Mouse (Mus musculus): ENCODE data around the gene Slc25a35. TPM values are rescaled to one million over a fixed set of nuclear protein-coding genes. Genes with fewer than 3 reads are reported as not detected.
"Not testable (repeated sequence)": the region's sequence is repeated elsewhere in the genome, so short reads cannot be mapped to it uniquely, and the experiment has no call there.

Gene Slc25a35
- polyA plus RNA-seq, 1 experiment from 2014 or later: 3.0 TPM

DNA sequence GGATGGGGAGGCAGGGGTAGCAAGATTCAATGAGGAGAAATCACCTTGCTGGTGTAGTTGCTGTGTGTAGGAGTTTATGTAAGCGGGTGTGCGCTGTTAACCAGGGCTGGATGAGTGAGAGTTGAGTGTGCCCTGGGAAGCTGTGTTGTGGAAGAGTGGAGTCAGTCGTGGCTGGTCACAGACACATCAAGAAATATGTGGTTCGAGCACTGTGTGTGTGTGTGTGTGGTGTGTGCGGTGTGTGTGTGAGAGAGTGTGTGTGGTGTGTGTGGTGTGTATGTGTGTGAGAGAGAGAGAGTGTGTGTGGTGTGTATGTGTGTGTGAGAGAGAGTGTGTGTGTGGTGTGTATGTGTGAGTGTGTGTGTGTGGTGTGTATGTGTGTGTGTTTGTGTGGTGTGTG, 12.5 kb upstream of the Slc25a35 start:
- DNase-seq (ENCODE audit: low spot score): no peak
- Histone ChIP-seq H3K36me3 (ENCODE audit: control insufficient read depth, insufficient read depth, low read length) (no peaks in the 10 kb centered on the region), H3K4me2 (ENCODE audit: low read depth, severe bottlenecking) (peak overlapping the region; percentile 58), H3K9ac (ENCODE audit: low read length) (no peak overlapping the region), H3K27me3 (ENCODE audit: control insufficient read depth, insufficient read depth, low read length) (peaks cover 38% of the 10 kb centered on the region), H3K9me3 (ENCODE audit: control insufficient read depth, low read length) (no peaks in the 10 kb centered on the region), H3K4me3 (ENCODE audit: low read depth, low read length) (no peak overlapping the region; the same call in 1 of the 2 replicates), H3K27ac (replicated peaks; ENCODE audit: low read depth, low read length) (no peak overlapping the region), H3K4me1 (ENCODE audit: control insufficient read depth, insufficient read depth, low read length) (0 out of 2 replicates have a peak, but pooled peaks cover 7% of the 10 kb centered on the region)
- no peak for ATAC-seq (ENCODE audit: insufficient number of reproducible peaks, low FRiP score, low TSS enrichment, low read depth)
- 76% methylated on average over 5 of the region's 5 CpGs for WGBS

DNA sequence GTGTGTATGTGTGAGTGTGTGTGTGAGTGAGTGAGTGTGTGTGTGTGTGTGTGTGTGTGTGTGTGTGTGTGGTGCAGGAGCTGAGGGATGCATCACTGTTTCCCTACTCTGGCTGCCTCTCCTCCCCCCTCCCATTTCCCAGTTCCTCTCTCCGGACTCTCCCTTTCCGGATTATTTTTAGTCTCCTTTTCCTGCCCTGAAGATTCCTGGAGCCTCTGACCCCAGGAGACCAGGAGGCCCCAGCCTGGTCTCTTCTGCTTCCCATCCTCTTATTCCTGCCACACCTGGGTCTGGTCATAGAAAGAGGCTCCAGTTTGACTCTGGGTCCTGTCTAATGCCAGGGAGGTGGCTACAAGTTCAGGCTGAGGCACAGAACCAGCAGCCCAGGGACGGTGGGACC, 11.8 kb upstream of the Slc25a35 start:
- Histone ChIP-seq H3K4me3 (ENCODE audit: low read depth, low read length) (0 out of 2 replicates have a peak overlapping the region, but pooled peaks have one; percentile 1), H3K9me3 (ENCODE audit: control insufficient read depth, low read length) (no peaks in the 10 kb centered on the region), H3K4me1 (ENCODE audit: control insufficient read depth, insufficient read depth, low read length) (0 out of 2 replicates have a peak, but pooled peaks cover 7% of the 10 kb centered on the region), H3K27ac (replicated peaks; ENCODE audit: low read depth, low read length) (no peak overlapping the region; the same call in 1 of the 2 replicates), H3K4me2 (ENCODE audit: low read depth, severe bottlenecking) (peak overlapping the region; percentile 24), H3K36me3 (ENCODE audit: control insufficient read depth, insufficient read depth, low read length) (no peaks in the 10 kb centered on the region), H3K27me3 (ENCODE audit: control insufficient read depth, insufficient read depth, low read length) (peaks cover 37% of the 10 kb centered on the region), H3K9ac (ENCODE audit: low read length) (no peak overlapping the region)
- 59% methylated on average over 3 of the region's 3 CpGs for WGBS
- ATAC-seq (ENCODE audit: insufficient number of reproducible peaks, low FRiP score, low TSS enrichment, low read depth): no peak
- no peak for DNase-seq (ENCODE audit: low spot score)

DNA sequence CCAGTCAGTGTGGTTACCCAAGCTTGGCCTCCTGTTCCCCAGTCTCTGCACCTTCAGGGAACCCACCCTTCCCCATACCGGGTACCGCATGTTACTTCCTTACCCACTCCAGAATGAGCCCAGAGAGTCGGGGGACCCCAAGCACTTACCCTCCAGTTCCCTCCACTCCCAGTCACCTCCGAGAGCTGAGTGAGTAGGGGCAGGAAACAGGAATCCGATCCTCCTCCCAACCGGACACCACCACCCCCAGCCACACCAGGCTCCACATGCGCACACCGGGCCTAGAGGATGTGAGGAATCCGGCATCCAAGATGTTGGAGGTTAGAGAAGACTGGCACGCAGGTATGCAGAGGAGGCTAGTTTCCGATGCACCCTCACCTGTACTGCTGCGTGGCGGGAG, 11.2 kb upstream of the Slc25a35 start:
- no peaks in the 10 kb centered on the region for H3K9me3 ChIP-seq (ENCODE audit: control insufficient read depth, low read length)
- H3K4me1 ChIP-seq (ENCODE audit: control insufficient read depth, insufficient read depth, low read length): 0 out of 2 replicates have a peak, but pooled peaks cover 7% of the 10 kb centered on the region
- H3K27ac ChIP-seq (replicated peaks; ENCODE audit: low read depth, low read length): no peak overlapping the region
- 0 out of 2 replicates have a peak overlapping the region, but pooled peaks have one; percentile 3 for H3K4me3 ChIP-seq (ENCODE audit: low read depth, low read length)
- ATAC-seq (ENCODE audit: insufficient number of reproducible peaks, low FRiP score, low TSS enrichment, low read depth): no peak
- H3K36me3 ChIP-seq (ENCODE audit: control insufficient read depth, insufficient read depth, low read length): no peaks in the 10 kb centered on the region
- DNase-seq (ENCODE audit: low spot score): peak; percentile 29
- peaks cover 33% of the 10 kb centered on the region for H3K27me3 ChIP-seq (ENCODE audit: control insufficient read depth, insufficient read depth, low read length)
- peak overlapping the region; percentile 24 for H3K4me2 ChIP-seq (ENCODE audit: low read depth, severe bottlenecking)
- 0 out of 2 replicates have a peak overlapping the region, but pooled peaks have one; percentile 22 for H3K9ac ChIP-seq (ENCODE audit: low read length)
- whole genome bisulfite sequencing: 27% methylated on average over 13 of the region's 13 CpGs

DNA sequence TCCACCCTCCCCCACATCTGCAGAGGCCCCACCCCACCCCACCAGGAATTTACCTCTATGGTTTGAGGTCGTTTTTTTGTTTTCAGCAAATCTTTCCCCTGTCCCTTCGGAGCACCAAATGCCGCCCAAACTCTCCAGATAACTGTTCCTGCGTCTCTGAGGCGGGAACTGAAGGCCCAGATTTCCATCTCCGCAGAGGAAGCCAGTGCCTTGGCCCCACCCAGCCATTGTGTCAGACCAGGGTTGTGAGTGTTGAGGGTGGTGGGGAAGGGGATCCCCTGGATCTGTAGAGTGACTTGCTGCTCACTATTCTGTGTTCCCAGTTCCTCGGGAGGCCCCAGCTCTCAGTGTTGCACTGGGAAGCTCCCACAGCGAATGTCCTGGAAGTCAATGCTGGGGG, 10.6 kb upstream of the Slc25a35 start, which contains the start of gene Arhgef15:
Arhgef15 (minus strand) TSS at position 173 of the 400 bp plus-strand sequence.
- 0 out of 2 replicates have a peak, but pooled peaks cover 7% of the 10 kb centered on the region for H3K4me1 ChIP-seq (ENCODE audit: control insufficient read depth, insufficient read depth, low read length)
- DNase-seq (ENCODE audit: low spot score) (no peak), ATAC-seq (ENCODE audit: insufficient number of reproducible peaks, low FRiP score, low TSS enrichment, low read depth) (no peak)
- no peaks in the 10 kb centered on the region for H3K9me3 ChIP-seq (ENCODE audit: control insufficient read depth, low read length)
- H3K27ac ChIP-seq (replicated peaks; ENCODE audit: low read depth, low read length): peak within 1 kb of the TSS; percentile 39; the same call in 1 of the 2 replicates
- H3K27me3 ChIP-seq (ENCODE audit: control insufficient read depth, insufficient read depth, low read length): peaks cover 29% of the 10 kb centered on the region
- no peaks in the 10 kb centered on the region for H3K36me3 ChIP-seq (ENCODE audit: control insufficient read depth, insufficient read depth, low read length)
- H3K4me2 ChIP-seq (ENCODE audit: low read depth, severe bottlenecking): peak within 1 kb of the TSS; percentile 24
- 39% methylated on average over 8 of the region's 8 CpGs for WGBS
- H3K9ac ChIP-seq (ENCODE audit: low read length): 0 out of 2 replicates have a peak within 1 kb of the TSS, but pooled peaks have one; percentile 22
- H3K4me3 ChIP-seq (ENCODE audit: low read depth, low read length): 0 out of 2 replicates have a peak within 1 kb of the TSS, but pooled peaks have one; percentile 3

DNA sequence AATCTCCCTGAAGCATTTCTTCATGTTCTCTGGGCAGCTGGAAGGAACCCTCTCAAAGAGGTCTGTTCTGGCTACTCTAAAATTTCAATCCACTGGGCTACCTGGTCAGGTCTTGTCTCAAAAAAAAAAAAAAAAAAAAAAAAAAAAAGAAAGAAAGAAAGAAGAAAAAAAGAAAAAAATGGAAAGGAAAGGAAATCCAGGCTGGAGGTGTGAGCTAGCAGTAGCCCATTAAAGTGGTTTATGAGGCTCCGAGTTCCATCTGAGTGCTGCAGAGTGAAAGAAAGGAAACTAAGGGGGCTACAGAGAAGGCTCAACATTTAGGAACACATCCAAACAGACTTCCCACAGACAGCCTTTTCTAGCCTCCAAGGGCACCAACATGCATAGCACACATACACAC, 10.0 kb upstream of the Slc25a35 start:
- no peaks in the 10 kb centered on the region for H3K9me3 ChIP-seq (ENCODE audit: control insufficient read depth, low read length)
- 56% methylated on average over 1 of the region's 1 CpGs for WGBS
- H3K9ac ChIP-seq (ENCODE audit: low read length): no peak overlapping the region
- H3K4me1 ChIP-seq (ENCODE audit: control insufficient read depth, insufficient read depth, low read length): 0 out of 2 replicates have a peak, but pooled peaks cover 7% of the 10 kb centered on the region
- no peak for DNase-seq (ENCODE audit: low spot score)
- no peak overlapping the region for H3K4me3 ChIP-seq (ENCODE audit: low read depth, low read length)
- H3K27me3 ChIP-seq (ENCODE audit: control insufficient read depth, insufficient read depth, low read length): peaks cover 29% of the 10 kb centered on the region
- no peak overlapping the region for H3K4me2 ChIP-seq (ENCODE audit: low read depth, severe bottlenecking)
- no peaks in the 10 kb centered on the region for H3K36me3 ChIP-seq (ENCODE audit: control insufficient read depth, insufficient read depth, low read length)
- no peak overlapping the region for H3K27ac ChIP-seq (replicated peaks; ENCODE audit: low read depth, low read length)
- no peak for ATAC-seq (ENCODE audit: insufficient number of reproducible peaks, low FRiP score, low TSS enrichment, low read depth)

DNA sequence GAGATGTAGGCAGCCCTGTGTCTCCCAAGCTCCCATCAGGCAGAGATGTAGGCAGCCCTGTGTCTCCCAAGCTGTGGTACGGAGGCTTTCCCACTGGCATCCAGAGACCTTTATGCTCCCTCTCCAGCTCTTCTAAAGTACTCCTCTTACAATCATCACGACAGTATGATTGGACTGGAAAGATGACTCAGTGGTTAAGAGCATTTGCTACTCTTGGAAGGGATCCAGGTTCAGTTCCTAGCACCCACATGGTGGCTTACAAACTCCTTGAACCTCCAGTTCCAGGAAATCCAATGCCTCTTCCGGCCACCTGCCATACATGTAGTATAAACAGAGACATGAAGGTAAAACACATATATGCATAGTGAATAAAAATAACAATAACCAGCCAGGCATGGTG, 6.3 kb upstream of the Slc25a35 start:
- no peak for ATAC-seq (ENCODE audit: insufficient number of reproducible peaks, low FRiP score, low TSS enrichment, low read depth)
- DNase-seq (ENCODE audit: low spot score): no peak
- Histone ChIP-seq H3K4me3 (ENCODE audit: low read depth, low read length) (no peak overlapping the region), H3K9ac (ENCODE audit: low read length) (no peak overlapping the region), H3K4me2 (ENCODE audit: low read depth, severe bottlenecking) (no peak overlapping the region), H3K9me3 (ENCODE audit: control insufficient read depth, low read length) (no peaks in the 10 kb centered on the region), H3K4me1 (ENCODE audit: control insufficient read depth, insufficient read depth, low read length) (0 out of 2 replicates have a peak, but pooled peaks cover 3% of the 10 kb centered on the region), H3K36me3 (ENCODE audit: control insufficient read depth, insufficient read depth, low read length) (no peaks in the 10 kb centered on the region), H3K27ac (replicated peaks; ENCODE audit: low read depth, low read length) (no peak overlapping the region), H3K27me3 (ENCODE audit: control insufficient read depth, insufficient read depth, low read length) (no peaks in the 10 kb centered on the region; the same call in 1 of the 2 replicates)
- WGBS: 82% methylated on average over 3 of the region's 3 CpGs

DNA sequence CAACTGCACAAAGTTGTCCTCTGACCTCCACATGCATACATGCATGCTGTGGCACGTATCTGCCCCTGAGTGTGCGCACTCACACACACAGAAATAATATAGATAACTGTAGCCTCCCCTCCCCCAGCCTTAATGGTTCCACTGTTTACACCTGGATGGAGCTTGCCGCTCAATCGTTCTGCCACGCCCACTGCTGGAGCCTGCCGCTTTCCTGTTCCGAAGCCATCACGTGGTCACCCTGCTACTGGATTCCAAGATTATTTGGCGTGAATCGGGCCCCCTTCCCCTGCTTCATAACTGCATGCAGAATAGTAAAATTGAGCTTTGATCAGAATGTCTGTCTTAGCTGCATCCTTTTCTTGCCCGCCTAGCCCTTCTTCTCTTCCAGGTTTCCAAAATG, 5.8 kb upstream of the Slc25a35 start:
- DNase-seq (ENCODE audit: low spot score); H3K4me2 ChIP-seq (ENCODE audit: low read depth, severe bottlenecking); H3K27me3 ChIP-seq (ENCODE audit: control insufficient read depth, insufficient read depth, low read length); H3K9ac ChIP-seq (ENCODE audit: low read length); H3K27ac ChIP-seq (replicated peaks; ENCODE audit: low read depth, low read length); H3K36me3 ChIP-seq (ENCODE audit: control insufficient read depth, insufficient read depth, low read length); H3K4me1 ChIP-seq (ENCODE audit: control insufficient read depth, insufficient read depth, low read length); ATAC-seq (ENCODE audit: insufficient number of reproducible peaks, low FRiP score, low TSS enrichment, low read depth); H3K4me3 ChIP-seq (ENCODE audit: low read depth, low read length); H3K9me3 ChIP-seq (ENCODE audit: control insufficient read depth, low read length): not testable (repeated sequence)
- WGBS: 22% methylated on average over 11 of the region's 11 CpGs

DNA sequence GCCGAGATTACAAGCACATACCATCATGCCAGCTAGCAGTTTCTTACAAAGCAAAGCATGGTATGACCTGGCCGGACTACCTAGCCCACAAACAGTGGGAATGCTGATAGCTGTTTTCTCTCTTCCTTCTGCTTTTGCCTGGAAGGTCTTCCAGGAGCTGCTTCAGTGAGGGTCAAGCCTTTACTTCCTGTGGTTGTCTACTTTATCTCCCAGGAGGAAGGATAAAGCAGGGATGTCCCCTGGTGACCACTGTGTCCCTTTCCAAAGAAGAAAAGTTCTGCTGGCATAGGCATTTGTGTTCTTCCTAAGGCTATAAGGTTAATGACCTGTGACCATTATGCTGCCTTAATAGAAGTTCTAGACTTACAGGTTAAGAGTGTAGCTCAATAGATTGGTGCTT, 4.5 kb upstream of the Slc25a35 start:
- ATAC-seq (ENCODE audit: insufficient number of reproducible peaks, low FRiP score, low TSS enrichment, low read depth) (no peak), DNase-seq (ENCODE audit: low spot score) (no peak)
- 0 out of 2 replicates have a peak, but pooled peaks cover 3% of the 10 kb centered on the region for H3K4me1 ChIP-seq (ENCODE audit: control insufficient read depth, insufficient read depth, low read length)
- no peak overlapping the region for H3K4me3 ChIP-seq (ENCODE audit: low read depth, low read length)
- WGBS: 91% methylated on average over 2 of the region's 2 CpGs
- no peak overlapping the region for H3K9ac ChIP-seq (ENCODE audit: low read length)
- H3K9me3 ChIP-seq (ENCODE audit: control insufficient read depth, low read length): no peaks in the 10 kb centered on the region
- H3K27me3 ChIP-seq (ENCODE audit: control insufficient read depth, insufficient read depth, low read length): no peaks in the 10 kb centered on the region
- H3K36me3 ChIP-seq (ENCODE audit: control insufficient read depth, insufficient read depth, low read length): no peaks in the 10 kb centered on the region
- H3K27ac ChIP-seq (replicated peaks; ENCODE audit: low read depth, low read length): no peak overlapping the region
- H3K4me2 ChIP-seq (ENCODE audit: low read depth, severe bottlenecking): no peak overlapping the region

DNA sequence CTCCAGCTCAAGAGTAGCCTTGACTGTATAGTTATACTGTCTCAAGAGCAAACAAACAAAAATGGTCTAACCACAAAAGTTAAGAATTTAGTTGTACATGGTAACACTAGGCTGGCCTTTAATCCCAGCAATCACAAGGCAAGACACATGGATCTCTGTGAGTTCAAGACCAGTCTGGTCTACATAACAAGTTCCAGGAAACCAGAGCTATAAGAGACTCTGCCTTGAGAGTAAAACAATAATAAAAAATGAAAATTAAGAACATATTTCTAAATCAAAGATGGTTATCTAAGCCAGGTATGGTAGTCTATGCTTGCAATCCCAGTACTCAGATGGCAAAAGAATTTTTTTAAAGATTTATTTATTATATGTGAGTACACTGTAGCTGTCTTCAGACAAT, 2.9 kb upstream of the Slc25a35 start:
- H3K9ac ChIP-seq (ENCODE audit: low read length): no peak overlapping the region
- 0 out of 2 replicates have a peak, but pooled peaks cover 3% of the 10 kb centered on the region for H3K4me1 ChIP-seq (ENCODE audit: control insufficient read depth, insufficient read depth, low read length)
- H3K36me3 ChIP-seq (ENCODE audit: control insufficient read depth, insufficient read depth, low read length): no peaks in the 10 kb centered on the region
- no peak overlapping the region for H3K27ac ChIP-seq (replicated peaks; ENCODE audit: low read depth, low read length)
- no peak overlapping the region for H3K4me3 ChIP-seq (ENCODE audit: low read depth, low read length)
- DNase-seq (ENCODE audit: low spot score) (no peak), ATAC-seq (ENCODE audit: insufficient number of reproducible peaks, low FRiP score, low TSS enrichment, low read depth) (no peak)
- H3K27me3 ChIP-seq (ENCODE audit: control insufficient read depth, insufficient read depth, low read length): no peaks in the 10 kb centered on the region
- H3K4me2 ChIP-seq (ENCODE audit: low read depth, severe bottlenecking): no peak overlapping the region
- H3K9me3 ChIP-seq (ENCODE audit: control insufficient read depth, low read length): no peaks in the 10 kb centered on the region
